In genomic region chr9:110306371-110306770, GRCm38 (mm10) we compare ENCODE assay signal across 8 mouse cellular contexts. TPM values are rescaled to one million over a fixed set of nuclear protein-coding genes. Genes with fewer than 3 reads are reported as not detected.
A peak's percentile ranks its signal among the peaks of the same experiment; 100 is the strongest.
DNase-seq lines count a peak whose midpoint lies in the region; ATAC-seq and TF ChIP-seq lines count a peak whose summit lies in the region.

No protein-coding gene starts in this region.

- H3K36me3 ChIP-seq in CH12.LX (replicated peaks in 1 of 2; ENCODE audit: control insufficient read depth in 1 of 2, insufficient read depth in 1 of 2, low read length in 1 of 2), result peaks cover 14 to 31% of the 10 kb centered on the region in 2 experiments
- H3K36me3 ChIP-seq in hindbrain, embryonic 11.5 days (ENCODE audit: control insufficient read depth, insufficient read depth, low read length), result no peaks in the 10 kb centered on the region
- peaks cover 29% of the 10 kb centered on the region for H3K36me3 ChIP-seq in midbrain, embryonic 10.5 days

- DNase-seq in cerebellum, adult 2 months, result no peak
- DNase-seq in cerebellum, postnatal 4 days (ENCODE audit: low spot score in 2 of 2), result no peak
- no peak for DNase-seq in CH12.LX (ENCODE audit: extremely low read depth)
- no peak for DNase-seq in hindbrain, embryonic 11.5 days (ENCODE audit: low spot score)
- no peak for DNase-seq in midbrain, embryonic 10.5 days (ENCODE audit: low spot score)
- DNase-seq in adrenal gland, adult 2 months, result no peak
- no peak for DNase-seq in left cerebral cortex, adult 11 months (ENCODE audit: low spot score)

- peak overlapping the region; percentile 88 for H3K4me2 ChIP-seq in CH12.LX (ENCODE audit: insufficient read depth, low read depth, poor library complexity, severe bottlenecking)
- H3K4me2 ChIP-seq in hindbrain, embryonic 11.5 days (replicated peaks; ENCODE audit: low read depth, low read length), result 0 out of 2 replicates have a peak overlapping the region, but pooled peaks have one; percentile 55

- no peak for TF ChIP-seq EP300 in CH12.LX (IDR thresholded peaks at IDR 0.05; ENCODE audit: low read length)

- H3K79me2 ChIP-seq in CH12.LX (replicated peaks; ENCODE audit: control insufficient read depth, extremely low read depth, insufficient read depth, poor library complexity, severe bottlenecking), result peaks cover 14% of the 10 kb centered on the region

- WGBS in cerebellum, adult 2 months, result 84% methylated on average over 5 of the region's 5 CpGs
- 95% methylated on average over 5 of the region's 5 CpGs for WGBS in hindbrain, embryonic 11.5 days
- WGBS in midbrain, embryonic 10.5 days, result 95% methylated on average over 5 of the region's 5 CpGs

- 0 out of 2 replicates have a peak overlapping the region, but pooled peaks have one; percentile 19 for H3K27ac ChIP-seq in cerebellum, adult 2 months (ENCODE audit: insufficient read depth, low read length)
- no peak overlapping the region for H3K27ac ChIP-seq in CH12.LX (ENCODE audit: insufficient read depth, low read depth)
- H3K27ac ChIP-seq in hindbrain, embryonic 11.5 days (ENCODE audit: low read depth, low read length), result no peak overlapping the region
- peak overlapping the region; percentile 88 for H3K27ac ChIP-seq in midbrain, embryonic 10.5 days (replicated peaks)

- no peak overlapping the region for H3K4me3 ChIP-seq in cerebellum, adult 2 months (replicated peaks; ENCODE audit: insufficient read depth, low read depth, low read length)
- H3K4me3 ChIP-seq in CH12.LX (replicated peaks in 1 of 3; ENCODE audit: low read depth in 2 of 3, low read length in 2 of 3, poor library complexity in 1 of 3), result peak overlapping the region in 2 of 3 experiments; percentile 74 to 80
- no peak overlapping the region for H3K4me3 ChIP-seq in hindbrain, embryonic 11.5 days (ENCODE audit: low read depth, low read length)
- peak overlapping the region; percentile 56 for H3K4me3 ChIP-seq in midbrain, embryonic 10.5 days

- in situ Hi-C loops in CH12.LX (cut with MboI; ENCODE audit: low pct_ligation_motif_present, low pct_unique_long_range_greater_than_20kb, low sequenced_read_pairs), result no loop called here

- H3K4me1 ChIP-seq in cerebellum, adult 2 months (ENCODE audit: control insufficient read depth, insufficient read depth, low read length), result peaks cover 5% of the 10 kb centered on the region
- peaks cover 7 to 20% of the 10 kb centered on the region in 2 experiments for H3K4me1 ChIP-seq in CH12.LX (ENCODE audit: control insufficient read depth in 1 of 2, insufficient read depth in 2 of 2)
- H3K4me1 ChIP-seq in hindbrain, embryonic 11.5 days (replicated peaks; ENCODE audit: control insufficient read depth, insufficient read depth, low read length), result no peaks in the 10 kb centered on the region
- H3K4me1 ChIP-seq in midbrain, embryonic 10.5 days, result peaks cover 19% of the 10 kb centered on the region

- no peak for TF ChIP-seq CTCF in cerebellum, adult 2 months (IDR thresholded peaks at IDR 0.05; ENCODE audit: borderline replicate concordance, insufficient read depth, low read depth, low read length)
- no peak for TF ChIP-seq CTCF in CH12.LX (conservative IDR thresholded peaks at IDR 0.05 in 1 of 2, IDR thresholded peaks at IDR 0.05 in 1 of 2; ENCODE audit: low read depth in 2 of 2, low read length in 2 of 2)

- dilution Hi-C loops in CH12.LX (cut with MboI; ENCODE audit: extremely low pct_ligation_motif_present, extremely low pct_unique_long_range_greater_than_20kb, low sequenced_read_pairs), result no loop called here

- H3K9me3 ChIP-seq in CH12.LX (replicated peaks; ENCODE audit: low read length), result peaks cover 10% of the 10 kb centered on the region
- H3K9me3 ChIP-seq in hindbrain, embryonic 11.5 days (ENCODE audit: control insufficient read depth, low read length), result no peaks in the 10 kb centered on the region
- H3K9me3 ChIP-seq in midbrain, embryonic 10.5 days (replicated peaks), result peaks cover 8% of the 10 kb centered on the region

- no peak for TF ChIP-seq POLR2A in cerebellum, adult 2 months (IDR thresholded peaks at IDR 0.05; ENCODE audit: borderline replicate concordance, insufficient read depth, low read length)
- TF ChIP-seq POLR2A in CH12.LX (IDR thresholded peaks at IDR 0.05; ENCODE audit: low read depth, low read length), result no peak

- no peak for ATAC-seq in hindbrain, embryonic 11.5 days (ENCODE audit: low FRiP score)
- no peak for ATAC-seq in megakaryocyte progenitor cell, adult 5-6 weeks (replicated peaks; ENCODE audit: poor library complexity)

- H3K27me3 ChIP-seq in cerebellum, adult 2 months (ENCODE audit: control insufficient read depth, insufficient read depth, low read length), result no peaks in the 10 kb centered on the region
- no peaks in the 10 kb centered on the region for H3K27me3 ChIP-seq in CH12.LX (replicated peaks)
- H3K27me3 ChIP-seq in hindbrain, embryonic 11.5 days (ENCODE audit: control insufficient read depth, insufficient read depth, low read length), result no peaks in the 10 kb centered on the region
- H3K27me3 ChIP-seq in midbrain, embryonic 10.5 days (ENCODE audit: low read depth, poor library complexity, severe bottlenecking), result no peaks in the 10 kb centered on the region

- TF ChIP-seq RAD21 in CH12.LX (IDR thresholded peaks at IDR 0.05; ENCODE audit: low read depth, low read length), result no peak

- H3K9ac ChIP-seq in CH12.LX (ENCODE audit: insufficient read depth, low read depth), result peak overlapping the region; percentile 88
- no peak overlapping the region for H3K9ac ChIP-seq in hindbrain, embryonic 11.5 days (ENCODE audit: low read depth, low read length)

TF ChIP-seq in CH12.LX, 34 proteins besides CTCF, POLR2A, EP300 and RAD21:
- TF ChIP-seq ETS1 (conservative IDR thresholded peaks at IDR 0.05; ENCODE audit: low read depth, low read length), result no peak
- no peak for TF ChIP-seq MAX (IDR thresholded peaks at IDR 0.05; ENCODE audit: low read length)
- no peak for TF ChIP-seq KAT2A (IDR thresholded peaks at IDR 0.05; ENCODE audit: insufficient replicate concordance, low read length)
- TF ChIP-seq MXI1 (IDR thresholded peaks at IDR 0.05; ENCODE audit: low read depth, low read length), result no peak
- TF ChIP-seq E2F4 (IDR thresholded peaks at IDR 0.05; ENCODE audit: insufficient replicate concordance, low read depth, low read length), result no peak
- TF ChIP-seq UBTF (IDR thresholded peaks at IDR 0.05; ENCODE audit: low read depth, low read length), result no peak
- TF ChIP-seq NRF1 (IDR thresholded peaks at IDR 0.05; ENCODE audit: low read depth, low read length), result no peak
- TF ChIP-seq USF1 (IDR thresholded peaks at IDR 0.05; ENCODE audit: low read depth, low read length), result no peak
- TF ChIP-seq SMC3 (IDR thresholded peaks at IDR 0.05; ENCODE audit: low read depth, low read length), result no peak
- TF ChIP-seq ZNF384 (IDR thresholded peaks at IDR 0.05; ENCODE audit: low read depth, low read length), result no peak
- no peak for TF ChIP-seq POLR2AphosphoS2 (IDR thresholded peaks at IDR 0.05; ENCODE audit: low read depth, low read length)
- no peak for TF ChIP-seq ZKSCAN1 (IDR thresholded peaks at IDR 0.05; ENCODE audit: borderline replicate concordance, low read depth, low read length)
- TF ChIP-seq ZMIZ1 (IDR thresholded peaks at IDR 0.05; ENCODE audit: low read depth, low read length), result no peak
- no peak for TF ChIP-seq GABPA (IDR thresholded peaks at IDR 0.05; ENCODE audit: insufficient replicate concordance, low read depth, low read length)
- TF ChIP-seq HCFC1 (IDR thresholded peaks at IDR 0.05; ENCODE audit: low read depth, low read length), result no peak
- TF ChIP-seq CHD2 (IDR thresholded peaks at IDR 0.05; ENCODE audit: low read length), result no peak
- no peak for TF ChIP-seq USF2 (conservative IDR thresholded peaks at IDR 0.05; ENCODE audit: low read depth, low read length)
- no peak for TF ChIP-seq MYC (IDR thresholded peaks at IDR 0.05; ENCODE audit: low read depth, low read length)
- TF ChIP-seq RCOR1 (conservative IDR thresholded peaks at IDR 0.05; ENCODE audit: low read depth, low read length), result no peak
- TF ChIP-seq JUND (conservative IDR thresholded peaks at IDR 0.05; ENCODE audit: low read depth, low read length), result no peak

RNA-seq across cellular contexts. Expression of gene Elp6, which starts 1.4 kb away (rescaled TPM):
- 24.7 and 26.0 TPM in 2 replicates for polyA plus RNA-seq in cerebellum, adult 2 months (2012; rRNA removed)
- total RNA-seq in CH12.LX (2012; rRNA removed), result 32.4 and 35.4 TPM in 2 replicates
- total RNA-seq in CH12.LX (2014; rRNA removed), result 42.6 and 44.7 TPM in 2 replicates
- 24.2 and 25.3 TPM in 2 replicates for polyA plus RNA-seq in CH12.LX (2012; ENCODE audit: insufficient read length, low read depth)
- polyA plus RNA-seq in hindbrain, embryonic 11.5 days (2014; fragmentation: Nextera tagmentation; extraction: Ambion mirVana), result 35.1 and 41.9 TPM in 2 replicates
- 45.1 and 45.6 TPM in 2 replicates for polyA plus RNA-seq in midbrain, embryonic 10.5 days (2016; fragmentation: Nextera tagmentation; extraction: Ambion mirVana)
- 10 to 100 TPM in 1 of 2 experiments, 1 to 10 TPM in 1; 5.6 to 11.3 TPM for total RNA-seq in adrenal gland, adult 2 months (2021)
- polyA plus RNA-seq in adrenal gland, adult 2 months (2012; rRNA removed), result 9.9 and 10.3 TPM in 2 replicates
- total RNA-seq in megakaryocyte progenitor cell, adult 5-6 weeks (2015), result 9.9 and 12.1 TPM in 2 replicates
- 9.3 and 9.4 TPM in 2 replicates for total RNA-seq in megakaryocyte progenitor cell, adult 5-6 weeks (2017)

RNA-seq across cellular contexts. Expression of gene Scap, which starts 26.7 kb away (rescaled TPM):
- 45.8 and 46.0 TPM in 2 replicates for polyA plus RNA-seq in cerebellum, adult 2 months (2012; rRNA removed)
- total RNA-seq in CH12.LX (2012; rRNA removed) (38.1 and 40.4 TPM in 2 replicates), CH12.LX (2014; rRNA removed) (24.7 and 25.0 TPM in 2 replicates)
- polyA plus RNA-seq in CH12.LX (2012; ENCODE audit: insufficient read length, low read depth), result 39.9 and 48.9 TPM in 2 replicates
- 22.5 and 26.0 TPM in 2 replicates for polyA plus RNA-seq in hindbrain, embryonic 11.5 days (2014; fragmentation: Nextera tagmentation; extraction: Ambion mirVana)
- polyA plus RNA-seq in midbrain, embryonic 10.5 days (2016; fragmentation: Nextera tagmentation; extraction: Ambion mirVana), result 38.7 and 40.3 TPM in 2 replicates
- total RNA-seq in adrenal gland, adult 2 months (2021), result 100 to 1,000 TPM in 1 of 2 experiments, 10 to 100 TPM in 1; 98.3 to 148 TPM
- 99.4 and 112 TPM in 2 replicates for polyA plus RNA-seq in adrenal gland, adult 2 months (2012; rRNA removed)
- 26.1 and 33.6 TPM in 2 replicates for total RNA-seq in megakaryocyte progenitor cell, adult 5-6 weeks (2015)
- 22.1 and 29.4 TPM in 2 replicates for total RNA-seq in megakaryocyte progenitor cell, adult 5-6 weeks (2017)

Comparison
In these comparisons a context has a peak if more than half of its experiments do, and no peak if none do; other contexts are left out.
1. H3K27ac ChIP-seq: peak in cerebellum, adult 2 months (single experiment) and midbrain, embryonic 10.5 days (single experiment); none in CH12.LX (single experiment) and hindbrain, embryonic 11.5 days (single experiment).
2. H3K4me3 ChIP-seq: peak in CH12.LX (2 of 3) and midbrain, embryonic 10.5 days (single experiment); none in cerebellum, adult 2 months (single experiment) and hindbrain, embryonic 11.5 days (single experiment).